Mouse (Mus musculus) testis, adult 2 months (tissue): ENCODE measurements around the gene Nos1ap.

Source experiments
- CTCF ChIP-seq: fragments of 200-500 bp; IDR thresholded peaks from 2 replicates; pipeline ENCODE4 v1.5.1; 2012; ENCODE audit warnings: low read depth, mild to moderate bottlenecking, inconsistent platforms, low read length, moderate library complexity; ENCODE audit not compliant: control insufficient read depth, insufficient read depth, insufficient replicate concordance
- POLR2A ChIP-seq: fragments of 200-500 bp; IDR thresholded peaks from 2 replicates; pipeline ENCODE4 v1.6.1; 2012; ENCODE audit warnings: low read depth, mild to moderate bottlenecking, inconsistent platforms, low read length, moderate library complexity; ENCODE audit not compliant: control insufficient read depth

DNA sequence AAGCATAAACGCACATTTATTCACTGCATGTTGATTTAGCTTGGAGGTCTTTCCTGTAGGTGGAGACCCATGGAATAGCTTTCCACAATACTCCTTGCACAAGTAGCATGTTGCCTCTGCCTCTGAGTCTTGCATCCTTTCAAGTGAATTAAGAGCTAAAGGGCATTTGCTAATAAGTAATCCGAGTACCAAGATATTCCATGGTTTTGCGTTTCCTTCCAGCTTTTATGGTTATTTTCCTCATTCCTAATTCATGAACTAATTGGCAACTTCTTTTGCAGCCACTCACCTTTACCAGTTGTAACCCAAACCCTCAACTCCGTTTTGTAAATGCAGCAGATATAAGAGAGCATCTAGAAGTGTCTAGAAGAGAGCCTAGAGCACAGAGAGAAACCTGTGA is 155.5 kb downstream of the Nos1ap start:
- TF ChIP-seq CTCF (no peak), POLR2A (no peak)
